In the genomic region with DNA sequence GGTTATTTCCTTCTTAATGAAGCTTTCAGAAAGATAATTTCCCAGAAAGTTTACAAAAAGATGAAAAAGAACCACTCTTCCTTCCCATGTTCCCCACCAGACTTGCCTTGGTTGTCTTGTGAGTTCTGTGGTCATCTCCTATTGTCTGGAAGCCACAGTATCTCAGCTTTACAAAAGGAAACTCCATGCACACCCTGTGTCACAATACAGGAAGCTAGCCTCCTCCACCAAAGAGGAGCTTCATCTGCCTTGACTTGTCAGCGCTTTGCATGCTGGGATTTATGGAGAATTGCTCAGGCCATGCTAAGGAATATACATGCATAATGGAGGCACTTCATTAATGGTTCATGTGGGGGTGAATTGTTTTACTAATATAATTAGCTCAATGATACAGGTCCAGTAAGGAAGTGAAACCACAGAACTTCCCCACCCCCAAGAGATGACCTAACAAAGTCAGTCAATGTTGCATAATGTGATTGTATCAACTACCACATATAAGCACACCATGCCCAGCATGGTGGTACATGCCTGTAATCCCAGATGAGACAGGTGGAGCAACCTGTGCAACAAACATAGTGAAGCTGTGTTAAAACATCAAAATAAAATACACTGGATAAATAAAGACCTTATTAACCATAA, we compare ENCODE assay signal across 17 mouse cellular contexts. TPM values are rescaled to one million over a fixed set of nuclear protein-coding genes. Genes with fewer than 3 reads are reported as not detected.
DNase-seq lines count a peak whose midpoint lies in the region; ATAC-seq and TF ChIP-seq lines count a peak whose summit lies in the region.
"Had no signal": no experiment of that assay in that cellular context is flagged by ENCODE, and none has a peak within 500 bp of the region (broad histone marks: within the 10 kb centered on the region; RNA-seq: fewer than 3 reads in every experiment).

No protein-coding gene starts in this region.

- no peak for ATAC-seq in kidney, embryonic 15.5 days (replicated peaks; ENCODE audit: low FRiP score)
- peak; percentile 96 for ATAC-seq in megakaryocyte, adult 5-6 weeks (ENCODE audit: poor library complexity, severe bottlenecking)

- no peaks in the 10 kb centered on the region for H3K36me3 ChIP-seq in kidney, adult 2 months (ENCODE audit: control insufficient read depth, insufficient read depth, low read length)
- H3K36me3 ChIP-seq in kidney, embryonic 15.5 days, result no peaks in the 10 kb centered on the region
- H3K36me3 ChIP-seq: forebrain, embryonic 12.5 days; hindbrain, embryonic 13.5 days; neural tube, embryonic 13.5 days had no signal

- no peaks in the 10 kb centered on the region for H3K9me3 ChIP-seq in kidney, embryonic 15.5 days (replicated peaks)
- H3K9me3 ChIP-seq: forebrain, embryonic 12.5 days; hindbrain, embryonic 13.5 days; neural tube, embryonic 13.5 days had no signal

- H3K4me3 ChIP-seq in kidney, adult 2 months (ENCODE audit: insufficient read depth, low read depth, low read length), result no peak overlapping the region
- no peak overlapping the region for H3K4me3 ChIP-seq in kidney, embryonic 15.5 days (replicated peaks)
- H3K4me3 ChIP-seq: forebrain, embryonic 12.5 days; hindbrain, embryonic 13.5 days; layer of hippocampus, adult 2 months; neural tube, embryonic 13.5 days had no signal

- no peaks in the 10 kb centered on the region for H3K4me1 ChIP-seq in kidney, adult 2 months (ENCODE audit: control insufficient read depth, insufficient read depth, low read length)
- no peaks in the 10 kb centered on the region for H3K4me1 ChIP-seq in kidney, embryonic 15.5 days
- H3K4me1 ChIP-seq: forebrain, embryonic 12.5 days; hindbrain, embryonic 13.5 days; neural tube, embryonic 13.5 days had no signal

- TF ChIP-seq POLR2A in kidney, adult 2 months (IDR thresholded peaks at IDR 0.05; ENCODE audit: low read depth, low read length), result no peak

- no peak for TF ChIP-seq CTCF in kidney, adult 2 months (conservative IDR thresholded peaks at IDR 0.05; ENCODE audit: insufficient read depth, insufficient read length, low read depth, low read length)

- no peak overlapping the region for H3K27ac ChIP-seq in kidney, adult 2 months (ENCODE audit: insufficient read depth, low read depth, low read length)
- no peak overlapping the region for H3K27ac ChIP-seq in kidney, embryonic 15.5 days
- H3K27ac ChIP-seq: forebrain, embryonic 12.5 days; hindbrain, embryonic 13.5 days; kidney, postnatal 0 days; layer of hippocampus, adult 2 months; neural tube, embryonic 13.5 days had no signal

- H3K4me2 ChIP-seq in kidney, embryonic 15.5 days, result no peak overlapping the region
- H3K4me2 ChIP-seq: forebrain, embryonic 12.5 days; hindbrain, embryonic 13.5 days; liver, embryonic 11.5 days; lung, embryonic 14.5 days; neural tube, embryonic 13.5 days had no signal

- DNase-seq in kidney, adult 2 months, result peak; percentile 15
- peak; percentile 68 for DNase-seq in lung, postnatal 36 days
- no peak for DNase-seq in lung, postnatal 4 days
- no peak for DNase-seq in gastrocnemius, adult 8-10 months (ENCODE audit: low spot score in 2 of 2)
- DNase-seq in cerebellum, postnatal 25 days, result no peak
- DNase-seq: cerebellum, postnatal 10 days; lung, embryonic 14.5 days; right cerebral cortex, postnatal 25 days; thymus, postnatal 4 days had no signal

- H3K9ac ChIP-seq in kidney, embryonic 15.5 days, result no peak overlapping the region
- H3K9ac ChIP-seq: forebrain, embryonic 12.5 days; hindbrain, embryonic 13.5 days; lung, embryonic 14.5 days; neural tube, embryonic 13.5 days had no signal

- H3K27me3 ChIP-seq in kidney, adult 2 months (replicated peaks; ENCODE audit: control insufficient read depth, insufficient read depth, low read length), result no peaks in the 10 kb centered on the region
- H3K27me3 ChIP-seq in kidney, embryonic 15.5 days, result no peaks in the 10 kb centered on the region
- H3K27me3 ChIP-seq: forebrain, embryonic 12.5 days; hindbrain, embryonic 13.5 days; neural tube, embryonic 13.5 days had no signal

- WGBS in kidney, adult 2 months, result 87% methylated on average over 1 of the region's 1 CpGs
- WGBS in kidney, embryonic 15.5 days, result 95% methylated on average over 1 of the region's 1 CpGs

RNA-seq across cellular contexts. Expression of gene Msrb2, which starts 19.5 kb away (rescaled TPM):
- polyA plus RNA-seq in kidney, adult 2 months (2012; rRNA removed), result 45.1 and 48.6 TPM in 2 replicates
- 31.1 and 34.2 TPM in 2 replicates for polyA plus RNA-seq in kidney, embryonic 15.5 days (2015; fragmentation: Nextera tagmentation; extraction: Ambion mirVana)
- total RNA-seq in megakaryocyte, adult 5-6 weeks (2015), result 8.8 and 15.1 TPM in 2 replicates
- 7.0 and 13.2 TPM in 2 replicates for total RNA-seq in megakaryocyte, adult 5-6 weeks (2017)
- total RNA-seq in gastrocnemius, adult 8-10 months (2022), result 10 to 100 TPM; 16.8 to 18.0 (median 17.5) TPM

Comparison
In these comparisons a context has a peak if more than half of its experiments do, and no peak if none do; other contexts are left out.
1. DNase-seq: peak in kidney, adult 2 months (single experiment) and lung, postnatal 36 days (single experiment); none in lung, postnatal 4 days (0 of 2), gastrocnemius, adult 8-10 months (0 of 2) and cerebellum, postnatal 25 days (0 of 2).